Mouse (Mus musculus) forebrain, embryonic 11.5 days (tissue): ENCODE measurements around the gene Slc39a11. TPM values are rescaled to one million over a fixed set of nuclear protein-coding genes. Genes with fewer than 3 reads are reported as not detected.
A peak's percentile ranks its signal among the peaks of the same experiment; 100 is the strongest.

Source experiments
- ATAC-seq: fragments of 200-750 bp; cut with Nextera tagmentation; replicated peaks from 2 replicates; pipeline ENCODE4 v1.8.0; 2017; ENCODE audit warnings: moderate TSS enrichment; ENCODE audit not compliant: low FRiP score
- DNase-seq: peaks from one replicate; pipeline ENCODE4 v3.0.0-alpha.2; 2017; ENCODE audit warnings: low spot score
- H3K27ac ChIP-seq: fragments of 300-500 bp; sonication (generic); 2 replicates; pipeline ENCODE4 v1.5.1; 2014; ENCODE audit warnings: low read depth, low read length
- H3K27me3 ChIP-seq: fragments of 300-500 bp; sonication (generic); 2 replicates; pipeline ENCODE4 v1.6.1; 2014; ENCODE audit warnings: mild to moderate bottlenecking, low read length, mixed read lengths; ENCODE audit not compliant: control insufficient read depth, insufficient read depth
- H3K36me3 ChIP-seq: fragments of 300-500 bp; sonication (generic); 2 replicates; pipeline ENCODE4 v1.6.1; 2014; ENCODE audit warnings: mild to moderate bottlenecking, low read length, moderate library complexity, mixed read lengths; ENCODE audit not compliant: control insufficient read depth, insufficient read depth
- H3K4me1 ChIP-seq: fragments of 300-500 bp; sonication (generic); replicated peaks from 2 replicates; pipeline ENCODE4 v1.6.1; 2014; ENCODE audit warnings: low read length, mixed read lengths; ENCODE audit not compliant: control insufficient read depth, insufficient read depth
- H3K4me2 ChIP-seq: fragments of 300-500 bp; sonication (generic); 2 replicates; pipeline ENCODE4 v1.6.1; 2014; ENCODE audit warnings: low read depth, mild to moderate bottlenecking, low read length, moderate library complexity, mixed read lengths; ENCODE audit not compliant: severe bottlenecking
- H3K4me3 ChIP-seq: fragments of 300-500 bp; sonication (generic); 2 replicates; pipeline ENCODE4 v1.5.1; 2014; ENCODE audit warnings: low read depth, low read length
- H3K9ac ChIP-seq: fragments of 300-500 bp; sonication (generic); 2 replicates; pipeline ENCODE4 v1.6.1; 2014; ENCODE audit warnings: low read length
- H3K9me3 ChIP-seq: fragments of 300-500 bp; sonication (generic); 2 replicates; pipeline ENCODE4 v1.6.1; 2016; ENCODE audit warnings: low read length, mixed read lengths; ENCODE audit not compliant: control insufficient read depth
- WGBS: fragments of 180-500 bp; shearing (Covaris S2); extraction: QIAGEN DNeasy Blood & Tissue Kit; methylation state at CpG from one replicate; pipeline ENCODE4 v1.1.7; 2014; 5-methylcytosine and 5-hydroxymethylcytosine counted together
- polyA plus RNA-seq: library from polyadenylated mRNA; unstranded; fragments of >200 nt; fragmentation: Nextera tagmentation; extraction: Ambion mirVana; gene quantifications from 2 replicates; pipeline ENCODE4 v1.2.1, GENCODE M21; 2014

Gene Slc39a11
- polyA plus RNA-seq, 1 experiment from 2014 or later, result 20.6 TPM

DNA sequence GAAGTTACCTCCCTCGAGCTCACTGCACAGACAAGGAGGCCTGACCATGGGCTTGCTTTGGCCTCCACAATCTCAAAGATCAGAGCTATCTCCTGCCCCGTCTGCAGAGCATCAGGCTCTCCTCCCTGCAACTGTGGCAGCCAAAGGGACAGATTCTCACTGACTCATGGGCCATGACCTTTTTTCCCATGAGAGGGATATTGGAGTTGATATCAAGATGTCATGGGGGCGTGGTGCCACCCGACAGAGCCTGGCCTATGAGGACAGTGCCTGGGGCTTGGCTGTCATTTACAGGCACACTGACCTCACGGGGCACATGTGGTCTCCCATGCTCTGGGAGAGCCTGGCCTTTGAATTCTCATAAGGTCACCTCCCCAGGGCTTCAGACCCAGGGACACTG lies 346.7 kb downstream of the Slc39a11 start:
- Histone ChIP-seq H3K4me3 (no peak overlapping the region), H3K4me1 (peaks cover 2% of the 10 kb centered on the region; the same call in 1 of the 2 replicates), H3K27ac (no peak overlapping the region), H3K4me2 (no peak overlapping the region), H3K27me3 (no peaks in the 10 kb centered on the region), H3K9ac (no peak overlapping the region), H3K9me3 (no peaks in the 10 kb centered on the region), H3K36me3 (no peaks in the 10 kb centered on the region)
- ATAC-seq, result no peak
- 89% methylated on average over 5 of the region's 5 CpGs for WGBS
- DNase-seq, result no peak

DNA sequence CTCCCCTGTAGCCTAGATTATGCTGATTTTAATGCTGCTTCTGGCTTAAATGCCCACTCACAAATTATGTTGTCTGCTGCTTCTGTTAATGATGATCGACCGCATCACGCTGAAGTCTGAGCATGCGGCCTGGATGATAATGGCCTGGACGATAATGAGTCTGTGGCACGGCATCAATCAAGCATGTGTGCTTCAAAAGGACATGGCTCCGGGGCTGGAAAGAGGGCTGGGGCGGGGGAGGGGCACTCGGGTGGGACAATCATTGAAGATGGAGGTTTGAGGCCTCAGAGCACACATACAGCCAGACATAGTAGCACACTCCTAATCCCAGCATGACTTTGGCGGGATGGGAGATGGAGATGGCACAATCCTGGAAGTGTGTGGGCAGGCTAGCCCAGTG lies 350.4 kb downstream of the Slc39a11 start:
- peaks cover 7% of the 10 kb centered on the region for H3K4me1 ChIP-seq
- no peaks in the 10 kb centered on the region for H3K9me3 ChIP-seq
- H3K27ac ChIP-seq, result no peak overlapping the region
- no peak overlapping the region for H3K9ac ChIP-seq
- peak; percentile 66 for DNase-seq
- no peaks in the 10 kb centered on the region for H3K27me3 ChIP-seq
- peak; percentile 42 for ATAC-seq
- no peaks in the 10 kb centered on the region for H3K36me3 ChIP-seq
- H3K4me2 ChIP-seq, result no peak overlapping the region
- H3K4me3 ChIP-seq, result no peak overlapping the region
- WGBS, result 56% methylated on average over 10 of the region's 10 CpGs

GRCm38 (mm10) chr11:113297765-113298164 lies 352.1 kb downstream of the Slc39a11 start:
- no peak overlapping the region for H3K4me3 ChIP-seq
- no peak overlapping the region for H3K4me2 ChIP-seq
- no peaks in the 10 kb centered on the region for H3K9me3 ChIP-seq
- H3K27ac ChIP-seq, result no peak overlapping the region
- DNase-seq, result peak; percentile 85
- ATAC-seq, result peak; percentile 25; the same call in 1 of the 2 replicates
- H3K36me3 ChIP-seq, result no peaks in the 10 kb centered on the region
- no peak overlapping the region for H3K9ac ChIP-seq
- 17% methylated on average over 2 of the region's 2 CpGs for WGBS
- H3K27me3 ChIP-seq, result no peaks in the 10 kb centered on the region
- H3K4me1 ChIP-seq, result peaks cover 9% of the 10 kb centered on the region

DNA sequence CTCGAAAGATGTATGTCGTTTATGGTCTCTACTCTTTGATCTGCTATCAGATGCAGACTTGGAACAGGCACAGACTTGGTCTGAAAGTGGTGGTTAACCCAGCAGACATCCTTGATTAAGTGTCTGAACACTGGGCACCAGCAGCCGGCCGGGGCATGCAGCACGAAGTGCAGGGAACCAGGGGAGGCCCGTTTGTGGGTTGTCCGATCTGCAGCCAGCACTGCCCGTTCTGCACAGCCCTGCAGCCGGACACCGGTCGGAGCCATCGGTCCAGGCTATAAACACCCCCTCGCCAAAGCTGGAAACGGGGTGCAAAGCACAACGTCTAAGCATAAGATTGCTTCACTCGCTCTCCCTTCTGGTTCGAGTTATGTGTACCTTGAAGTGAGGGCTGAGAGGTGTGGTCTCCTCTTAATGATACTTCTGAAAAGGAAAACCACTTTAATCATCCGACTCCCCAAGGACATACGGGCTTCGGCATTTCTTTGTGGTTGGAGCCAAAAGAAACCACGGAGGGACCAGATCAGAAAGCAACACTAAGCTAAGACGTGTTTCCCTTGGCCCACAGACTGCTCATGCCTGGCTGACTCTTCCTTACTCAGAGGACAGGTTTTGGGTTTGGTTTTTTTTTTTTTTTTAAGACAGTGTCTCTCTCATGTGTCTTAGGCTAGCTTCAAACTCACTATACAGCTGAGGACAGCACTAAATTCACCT lies 352.8 kb downstream of the Slc39a11 start:
- Histone ChIP-seq H3K4me2 (no peak overlapping the region), H3K36me3 (no peaks in the 10 kb centered on the region), H3K27me3 (no peaks in the 10 kb centered on the region), H3K27ac (no peak overlapping the region), H3K4me1 (peaks cover 11% of the 10 kb centered on the region), H3K4me3 (no peak overlapping the region), H3K9me3 (no peaks in the 10 kb centered on the region), H3K9ac (no peak overlapping the region)
- DNase-seq (no peak), ATAC-seq (no peak)
- 89% methylated on average over 22 of the region's 22 CpGs for WGBS

DNA sequence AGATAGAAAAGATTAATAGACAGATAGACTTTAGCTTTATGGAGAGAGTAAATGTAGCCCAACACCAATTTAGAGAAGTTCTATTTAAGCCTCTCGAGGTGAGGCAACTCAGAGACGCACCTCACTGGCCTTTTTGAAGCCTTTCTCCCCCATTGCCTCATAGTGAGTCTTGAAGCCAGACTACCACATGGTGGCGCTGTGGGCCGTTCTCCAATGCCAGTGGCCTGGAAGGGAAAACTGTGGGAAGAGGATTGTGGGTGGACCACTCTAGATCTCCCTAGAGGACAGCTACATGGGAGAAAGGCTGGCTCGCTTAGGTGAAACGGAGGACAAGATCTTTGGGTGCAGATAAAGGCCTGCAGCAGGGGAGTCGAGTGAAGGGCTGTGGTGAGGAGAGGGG lies 353.7 kb downstream of the Slc39a11 start:
- Histone ChIP-seq H3K9me3 (no peaks in the 10 kb centered on the region), H3K36me3 (no peaks in the 10 kb centered on the region), H3K27ac (no peak overlapping the region), H3K9ac (no peak overlapping the region), H3K4me1 (peaks cover 11% of the 10 kb centered on the region), H3K4me3 (no peak overlapping the region), H3K4me2 (no peak overlapping the region), H3K27me3 (no peaks in the 10 kb centered on the region)
- WGBS, result 33% methylated on average over 7 of the region's 7 CpGs
- DNase-seq, result peak; percentile 89
- no peak for ATAC-seq

GRCm38 (mm10) chr11:113294518-113294917 lies 355.4 kb downstream of the Slc39a11 start:
- no peak overlapping the region for H3K9ac ChIP-seq
- H3K4me1 ChIP-seq, result peaks cover 9% of the 10 kb centered on the region
- no peak overlapping the region for H3K4me3 ChIP-seq
- H3K36me3 ChIP-seq, result no peaks in the 10 kb centered on the region
- no peak overlapping the region for H3K27ac ChIP-seq
- 52% methylated on average over 8 of the region's 8 CpGs for WGBS
- no peak; the same call in 1 of the 2 replicates for ATAC-seq
- H3K4me2 ChIP-seq, result no peak overlapping the region
- no peaks in the 10 kb centered on the region for H3K9me3 ChIP-seq
- H3K27me3 ChIP-seq, result no peaks in the 10 kb centered on the region
- DNase-seq, result no peak

DNA sequence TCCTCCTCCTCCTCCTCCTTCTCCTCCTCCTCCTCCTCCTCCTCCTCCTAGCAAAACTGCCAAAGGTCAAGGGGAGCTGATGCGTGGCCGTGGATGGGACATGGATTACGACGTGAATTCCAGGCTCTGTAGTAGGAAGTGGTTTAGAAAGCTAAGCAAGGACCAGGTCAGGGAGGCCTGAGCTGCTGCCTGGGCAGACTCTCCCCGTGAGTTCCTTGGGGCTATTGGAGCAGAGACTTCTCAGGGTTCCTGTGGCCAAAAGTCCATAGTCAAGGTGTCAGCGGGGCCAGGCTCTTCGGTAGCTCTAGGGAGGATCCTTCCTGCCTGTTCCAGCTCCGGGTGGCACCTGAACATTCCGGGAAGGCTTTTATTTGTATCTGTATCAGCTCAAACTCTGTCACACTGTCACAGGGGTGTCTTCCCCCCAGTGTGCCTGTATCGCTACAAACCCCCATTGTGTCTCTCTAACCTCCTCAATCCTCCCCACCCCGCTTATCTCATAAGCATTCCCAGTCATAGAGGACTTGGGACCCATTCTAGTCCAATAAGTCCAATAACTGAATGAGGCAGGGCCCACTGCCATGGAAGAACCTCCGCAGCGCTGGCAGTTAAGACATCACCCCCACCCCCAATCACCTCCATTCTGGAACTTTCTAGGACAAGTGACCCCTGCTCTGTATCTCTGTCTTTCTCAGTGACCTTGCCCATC lies 356.8 kb downstream of the Slc39a11 start:
- no peak for ATAC-seq

DNA sequence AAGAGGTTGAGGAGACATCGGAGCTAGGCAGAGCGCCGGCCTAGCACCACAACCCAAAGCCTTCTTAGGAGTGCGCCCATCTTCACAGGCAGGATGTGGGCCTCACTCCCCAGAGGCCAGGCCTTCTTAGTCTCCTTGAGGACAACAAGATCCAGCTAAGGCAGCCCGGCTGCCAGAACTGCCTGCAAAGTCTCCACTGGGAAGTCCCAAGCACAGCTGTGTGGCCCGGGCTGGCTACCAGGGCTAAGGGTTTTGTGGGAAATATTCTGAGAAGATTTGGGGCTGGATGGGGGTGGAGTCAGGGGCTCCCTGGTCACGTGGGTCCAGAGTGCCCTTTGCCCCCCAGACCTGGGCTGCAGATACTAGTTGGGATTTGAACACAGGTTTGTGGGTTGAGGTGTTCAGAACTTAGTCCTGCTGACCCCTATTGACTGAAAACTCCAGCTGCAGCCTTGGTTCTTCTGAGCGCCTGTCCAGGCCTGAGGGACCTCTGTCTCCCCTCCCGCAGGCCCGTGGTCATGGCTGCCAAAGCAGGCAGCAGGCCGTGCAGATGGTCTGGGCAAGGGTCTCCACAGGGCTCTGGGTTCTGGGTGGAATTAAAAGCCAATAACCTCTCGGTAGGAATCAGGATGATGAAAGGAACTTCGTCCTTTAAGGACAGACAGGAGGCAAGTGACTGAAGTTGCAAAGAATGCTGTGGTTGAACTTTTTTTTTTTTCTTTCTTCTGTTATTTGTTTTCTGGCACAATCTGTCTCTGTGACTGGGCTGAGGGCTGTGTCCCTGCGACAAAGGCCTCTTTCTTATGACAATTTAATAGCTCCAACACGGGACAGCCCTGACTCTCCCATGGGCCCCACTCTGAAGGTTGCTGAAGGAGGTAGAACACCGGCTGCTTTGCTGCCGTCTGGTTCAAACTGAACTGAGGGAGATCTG lies 357.8 kb downstream of the Slc39a11 start:
- Histone ChIP-seq H3K4me2 (no peak overlapping the region), H3K27ac (0 out of 2 replicates have a peak overlapping the region, but pooled peaks have one; percentile 18), H3K4me1 (peaks cover 9% of the 10 kb centered on the region; the same call in 1 of the 2 replicates), H3K27me3 (no peaks in the 10 kb centered on the region), H3K4me3 (no peak overlapping the region), H3K9me3 (no peaks in the 10 kb centered on the region), H3K9ac (peak overlapping the region; percentile 23; the same call in 1 of the 2 replicates), H3K36me3 (no peaks in the 10 kb centered on the region)
- DNase-seq, result no peak
- 52% methylated on average over 17 of the region's 17 CpGs for WGBS
- 0 out of 2 replicates have a peak, but pooled peaks have one; percentile 7 for ATAC-seq

More for the DNA sequence above, 356.8 kb downstream of the Slc39a11 start:
- Histone ChIP-seq H3K27ac (no peak overlapping the region), H3K9me3 (no peaks in the 10 kb centered on the region), H3K4me1 (peaks cover 9% of the 10 kb centered on the region), H3K27me3 (no peaks in the 10 kb centered on the region), H3K9ac (no peak overlapping the region), H3K4me3 (no peak overlapping the region), H3K4me2 (no peak overlapping the region), H3K36me3 (no peaks in the 10 kb centered on the region)
- 84% methylated on average over 13 of the region's 13 CpGs for WGBS
- DNase-seq, result no peak
